Mouse (Mus musculus) MEL (cell line): ENCODE data around the gene Acsl4. TPM values are rescaled to one million over a fixed set of nuclear protein-coding genes. Genes with fewer than 3 reads are reported as not detected.

Source experiments
- DNase-seq: peaks from one replicate; pipeline ENCODE4 v3.0.0; 2011; ENCODE audit warnings: low read depth, low spot score
- H3K27ac ChIP-seq: 2 replicates; pipeline ENCODE4 v1.5.1; 2012; ENCODE audit warnings: low read depth, mild to moderate bottlenecking, control low read depth, low read length, moderate library complexity; ENCODE audit not compliant: control insufficient read depth
- H3K27me3 ChIP-seq, 2 experiments: fragments of 150-350 bp in 1 of 2; sonication (generic) in 1 of 2; 2 replicates each; pipeline ENCODE4 v1.6.1; 2012; ENCODE audit warnings: low read length in 2 of 2, mild to moderate bottlenecking in 2 of 2, improper control_type of control experiment in 1 of 2, moderate library complexity in 1 of 2; ENCODE audit not compliant: insufficient read depth in 2 of 2, control insufficient read depth in 1 of 2
- H3K36me3 ChIP-seq, 2 experiments: 2 replicates each; pipeline ENCODE4 v1.6.1; 2012 to 2014; ENCODE audit warnings: low read length in 2 of 2, improper control_type of control experiment in 1 of 2, inconsistent platforms in 1 of 2, mild to moderate bottlenecking in 1 of 2; ENCODE audit not compliant: insufficient read depth in 2 of 2, control insufficient read depth in 1 of 2
- H3K4me1 ChIP-seq, 2 experiments: fragments of 150-350 bp in 1 of 2; sonication (generic) in 1 of 2; 2 replicates each; pipeline ENCODE4 v1.6.1; 2012; ENCODE audit warnings: low read length in 2 of 2, improper control_type of control experiment in 1 of 2, mild to moderate bottlenecking in 1 of 2; ENCODE audit not compliant: insufficient read depth in 2 of 2, control insufficient read depth in 1 of 2
- H3K4me3 ChIP-seq, 2 experiments: fragments of 150-350 bp in 1 of 2; sonication (generic) in 1 of 2; 2 replicates each; pipeline ENCODE4 v1.5.1; 2012; ENCODE audit warnings: low read depth in 2 of 2, low read length in 2 of 2, mild to moderate bottlenecking in 2 of 2, moderate library complexity in 2 of 2, control low read depth in 1 of 2, improper control_type of control experiment in 1 of 2; ENCODE audit not compliant: control insufficient read depth in 1 of 2, insufficient read depth in 1 of 2
- H3K79me2 ChIP-seq: 2 replicates; pipeline ENCODE4 v1.6.1; 2012; ENCODE audit warnings: mild to moderate bottlenecking, low read length, moderate library complexity; ENCODE audit not compliant: control insufficient read depth, poor library complexity, insufficient read depth
- H3K9ac ChIP-seq: 2 replicates; pipeline ENCODE4 v1.6.1; 2012; ENCODE audit warnings: low read depth, mild to moderate bottlenecking, control low read depth, low read length, moderate library complexity; ENCODE audit not compliant: control insufficient read depth, poor library complexity, severe bottlenecking
- H3K9me3 ChIP-seq: fragments of 150-350 bp; sonication (generic); replicated peaks from 2 replicates; pipeline ENCODE4 v1.6.1; 2012; ENCODE audit warnings: mild to moderate bottlenecking, low read length, improper control_type of control experiment, moderate library complexity; ENCODE audit not compliant: insufficient read depth
- BHLHE40 ChIP-seq: IDR thresholded peaks from 2 replicates; pipeline ENCODE4 v1.6.1; 2012; ENCODE audit warnings: low read depth, mild to moderate bottlenecking, inconsistent platforms, low read length, improper control_type of control experiment, borderline replicate concordance
- ELF1 ChIP-seq: IDR thresholded peaks from 2 replicates; pipeline ENCODE4 v1.6.1; 2014; ENCODE audit warnings: low read depth, mild to moderate bottlenecking, inconsistent platforms, low read length, improper control_type of control experiment, moderate library complexity
- EP300 ChIP-seq, 2 experiments: IDR thresholded peaks; 2 replicates each; pipeline ENCODE4 v1.6.1; 2011; ENCODE audit warnings: improper control_type of control experiment in 2 of 2, low read length in 2 of 2, low read depth in 1 of 2, mild to moderate bottlenecking in 1 of 2
- ETS1 ChIP-seq: IDR thresholded peaks from 2 replicates; pipeline ENCODE4 v1.6.1; 2012; ENCODE audit warnings: low read depth, mild to moderate bottlenecking, inconsistent platforms, low read length, improper control_type of control experiment, moderate library complexity
- GATA1 ChIP-seq: IDR thresholded peaks from 2 replicates; pipeline ENCODE4 v1.6.1; 2011; ENCODE audit warnings: low read depth, low read length, improper control_type of control experiment
- HCFC1 ChIP-seq: IDR thresholded peaks from 2 replicates; pipeline ENCODE4 v1.6.1; 2012; ENCODE audit warnings: low read depth, mild to moderate bottlenecking, inconsistent platforms, low read length, improper control_type of control experiment, moderate library complexity
- MXI1 ChIP-seq: IDR thresholded peaks from 2 replicates; pipeline ENCODE4 v1.6.1; 2011; ENCODE audit warnings: mild to moderate bottlenecking, low read depth, low read length, improper control_type of control experiment
- MYB ChIP-seq: IDR thresholded peaks from 2 replicates; pipeline ENCODE4 v1.6.1; 2011; ENCODE audit warnings: mild to moderate bottlenecking, low read depth, low read length, improper control_type of control experiment
- NRF1 ChIP-seq: IDR thresholded peaks from 2 replicates; pipeline ENCODE4 v1.6.1; 2014; ENCODE audit warnings: low read depth, mild to moderate bottlenecking, inconsistent platforms, low read length, improper control_type of control experiment, moderate library complexity; ENCODE audit not compliant: poor library complexity, insufficient read depth, severe bottlenecking
- RCOR1 ChIP-seq: IDR thresholded peaks from 2 replicates; pipeline ENCODE4 v1.6.1; 2012; ENCODE audit warnings: low read depth, mild to moderate bottlenecking, inconsistent platforms, low read length, improper control_type of control experiment
- SIN3A ChIP-seq: IDR thresholded peaks from 2 replicates; pipeline ENCODE4 v1.6.1; 2012; ENCODE audit warnings: low read length, improper control_type of control experiment, inconsistent platforms
- TBP ChIP-seq: IDR thresholded peaks from 2 replicates; pipeline ENCODE4 v1.8.0; 2011; ENCODE audit warnings: low read depth, low read length, improper control_type of control experiment
- TCF12 ChIP-seq: IDR thresholded peaks from 2 replicates; pipeline ENCODE4 v1.6.1; 2014; ENCODE audit warnings: low read depth, mild to moderate bottlenecking, inconsistent platforms, low read length, improper control_type of control experiment, moderate library complexity
- ZKSCAN1 ChIP-seq: IDR thresholded peaks from 2 replicates; pipeline ENCODE4 v1.6.1; 2012; ENCODE audit warnings: low read depth, mild to moderate bottlenecking, inconsistent platforms, low read length, improper control_type of control experiment, moderate library complexity
- polyA plus RNA-seq, 2 experiments: library from polyadenylated mRNA; stranded (reverse) in 1 of 2; unstranded in 1 of 2; fragments of >175 nt in 1 of 2; fragments of >200 nt in 1 of 2; gene quantifications; 2 replicates each; pipeline versions ENCODE4 v1.2.1 to v1.2.4; 2012; ENCODE audit warnings: low replicate concordance in 2 of 2, low read depth in 1 of 2; ENCODE audit not compliant: insufficient read length in 2 of 2, insufficient read depth in 1 of 2, missing spikeins in 1 of 2
- total RNA-seq: library from RNA; depleted of rRNA; stranded (reverse); fragments of 300-350 nt; gene quantifications from 2 replicates; pipeline ENCODE4 v1.2.3, GENCODE M21; 2012

Acsl4 gene
- total and polyA plus RNA-seq, 3 experiments = 17.1 to 100 (median 17.7) TPM

DNA sequence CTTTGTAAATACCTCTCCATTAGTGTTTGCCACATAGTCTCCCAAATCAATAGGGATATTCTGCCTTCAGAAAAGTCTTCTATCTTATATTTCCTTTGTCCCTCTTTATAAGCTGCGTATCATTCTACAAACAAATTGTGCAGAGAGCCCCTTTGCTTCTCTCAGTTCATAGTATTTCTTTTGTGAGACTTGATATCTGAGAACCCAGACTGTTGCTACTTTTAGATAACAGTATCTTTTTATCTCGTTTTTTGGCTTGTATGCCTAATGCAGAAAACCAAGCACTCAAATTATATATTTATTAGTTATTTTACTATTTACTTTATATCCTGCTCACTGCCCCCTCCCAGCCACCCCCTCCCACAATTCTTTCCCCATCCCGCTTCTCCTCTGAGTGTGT lies 19.7 kb upstream of the Acsl4 start:
- Histone ChIP-seq H3K27ac (no peak overlapping the region; the same call in 1 of the 2 replicates), H3K4me1 (peaks cover 23 to 24% of the 10 kb centered on the region in 2 experiments), H3K27me3 (no peaks in the 10 kb centered on the region)

DNA sequence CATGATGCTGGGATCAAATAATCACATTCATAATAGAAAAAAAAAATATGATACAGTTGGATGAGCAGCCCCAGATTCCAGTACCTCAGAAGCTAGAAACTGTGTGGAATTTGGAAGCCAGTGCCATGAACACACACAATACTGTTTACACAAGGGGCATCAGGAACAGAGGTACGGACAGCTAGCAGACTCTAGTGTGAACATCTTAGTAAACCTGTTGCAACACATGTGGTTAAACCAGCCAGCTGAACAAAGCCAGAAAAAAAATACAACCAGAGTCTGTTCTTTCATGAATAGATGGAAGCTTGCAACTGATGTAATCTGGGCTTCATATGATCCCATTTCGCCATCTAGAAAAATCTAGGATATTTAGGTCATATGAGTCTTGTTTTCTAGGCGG lies 19.0 kb upstream of the Acsl4 start:
- Histone ChIP-seq H3K4me1 (peaks cover 23 to 24% of the 10 kb centered on the region in 2 experiments), H3K27me3 (no peaks in the 10 kb centered on the region), H3K4me3 (no peak overlapping the region), H3K79me2 (no peaks in the 10 kb centered on the region), H3K9me3 (no peaks in the 10 kb centered on the region), H3K36me3 (peaks cover 0 to 26% of the 10 kb centered on the region in 2 experiments; a peak in 2 of 4 replicates), H3K27ac (no peak overlapping the region; the same call in 1 of the 2 replicates), H3K9ac (no peak overlapping the region)
- no peak for TF ChIP-seq TBP
- peak; percentile 24; the same call in 1 of the 2 replicates for TF ChIP-seq MXI1
- no peak for DNase-seq

More for the DNA sequence above, 19.7 kb upstream of the Acsl4 start:
- Histone ChIP-seq H3K4me3 (peak overlapping the region in 1 of 2 experiments; percentile 27; a peak in 1 of 4 replicates), H3K36me3 (peaks cover 0 to 29% of the 10 kb centered on the region in 2 experiments; a peak in 2 of 4 replicates), H3K9ac (no peak overlapping the region), H3K9me3 (no peaks in the 10 kb centered on the region), H3K79me2 (no peaks in the 10 kb centered on the region)
- no peak for TF ChIP-seq MYB
- peak; percentile 86 for TF ChIP-seq GATA1
- TF ChIP-seq ELF1 = no peak
- peak; percentile 79 to 85; a peak in 3 of 4 replicates for TF ChIP-seq EP300 (IDR thresholded peaks at IDR 0.05; ENCODE audit: low read depth in 1 of 2, low read length in 2 of 2)
- TF ChIP-seq HCFC1 = no peak
- TF ChIP-seq NRF1 = no peak
- TF ChIP-seq ETS1 = peak; percentile 58
- 0 out of 2 replicates have a peak, but pooled peaks have one; percentile 45 for TF ChIP-seq RCOR1
- TF ChIP-seq TCF12 = peak; percentile 85
- TF ChIP-seq BHLHE40 = no peak
- TF ChIP-seq SIN3A = no peak
- TF ChIP-seq ZKSCAN1 = no peak
- DNase-seq = peak; percentile 25

DNA sequence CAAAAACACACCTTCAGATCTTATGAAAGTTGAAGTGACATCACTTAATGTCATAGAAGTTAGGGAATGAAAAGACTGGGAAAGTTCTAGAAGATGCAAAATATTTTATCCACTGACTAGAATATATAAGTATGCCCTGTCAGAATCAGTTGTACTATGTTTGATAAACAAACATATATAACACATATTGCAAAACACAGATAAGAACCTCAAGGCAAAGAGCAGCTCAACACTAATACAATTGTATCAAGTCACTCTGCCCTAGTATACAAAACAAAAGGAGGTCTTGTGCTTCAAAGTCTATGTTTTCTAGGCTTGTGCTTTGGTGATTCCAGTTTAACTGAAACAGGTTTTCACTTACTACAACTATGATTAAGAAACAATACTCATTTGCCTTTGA lies 12.8 kb upstream of the Acsl4 start:
- Histone ChIP-seq H3K79me2 (no peaks in the 10 kb centered on the region), H3K36me3 (peaks cover 0 to 5% of the 10 kb centered on the region in 2 experiments; a peak in 2 of 4 replicates), H3K27me3 (no peaks in the 10 kb centered on the region; a peak in 1 of 4 replicates), H3K4me3 (no peak overlapping the region), H3K4me1 (peaks cover under 1 to 3% of the 10 kb centered on the region in 2 experiments; a peak in 2 of 4 replicates), H3K27ac (no peak overlapping the region), H3K9me3 (no peaks in the 10 kb centered on the region), H3K9ac (no peak overlapping the region)
- no peak for DNase-seq
- TF ChIP-seq GATA1 (0 out of 2 replicates have a peak, but pooled peaks have one; percentile 22), BHLHE40 (no peak)
